18 mouse cellular contexts compared by ENCODE assay signal in genomic region chr4:107458907-107459306, GRCm38 (mm10). TPM values are rescaled to one million over a fixed set of nuclear protein-coding genes. Genes with fewer than 3 reads are reported as not detected.
DNase-seq lines count a peak whose midpoint lies in the region; ATAC-seq lines count a peak whose summit lies in the region.
"Had no signal": no experiment of that assay in that cellular context is flagged by ENCODE, and none has a peak within 500 bp of the region (broad histone marks: within the 10 kb centered on the region; RNA-seq: fewer than 3 reads in every experiment).

No protein-coding gene starts in this region.

- peaks cover 3% of the 10 kb centered on the region; the same call in 1 of the 2 replicates for H3K27me3 ChIP-seq in heart, embryonic 11.5 days (ENCODE audit: control insufficient read depth, insufficient read depth, low read length)
- H3K27me3 ChIP-seq in limb, embryonic 10.5 days (ENCODE audit: low read depth, poor library complexity, severe bottlenecking): peaks cover 48% of the 10 kb centered on the region

- peak; percentile 74 for ATAC-seq in heart, embryonic 11.5 days (replicated peaks; ENCODE audit: insufficient number of reproducible peaks, low FRiP score, low TSS enrichment)
- ATAC-seq: CD4-positive, CD25-positive, alpha-beta regulatory T cell, adult 4 months; forebrain, embryonic 16.5 days; hindbrain, embryonic 16.5 days; midbrain, embryonic 16.5 days had no signal

- no peak overlapping the region for H3K4me3 ChIP-seq in heart, embryonic 11.5 days (ENCODE audit: low read depth, low read length)
- H3K4me3 ChIP-seq in limb, embryonic 10.5 days: no peak overlapping the region
- H3K4me3 ChIP-seq: neural tube, embryonic 15.5 days had no signal

- H3K9me3 ChIP-seq in heart, embryonic 11.5 days (replicated peaks; ENCODE audit: control insufficient read depth, low read length): no peaks in the 10 kb centered on the region
- H3K9me3 ChIP-seq in limb, embryonic 10.5 days (replicated peaks): no peaks in the 10 kb centered on the region
- H3K9me3 ChIP-seq: neural tube, embryonic 15.5 days had no signal

- no peak for DNase-seq in heart, adult 9 months (ENCODE audit: low spot score in 2 of 2)
- peak; percentile 20 for DNase-seq in MEL-GATA-1-ER (ENCODE audit: extremely low read depth, low read depth)
- DNase-seq in limb, embryonic 10.5 days (ENCODE audit: low spot score): no peak
- peak; percentile 22 for DNase-seq in spleen, postnatal 14 days (ENCODE audit: low spot score in 2 of 2)
- no peak for DNase-seq in cerebellum, adult 8-10 months
- DNase-seq in ovary, postnatal 10 days (ENCODE audit: low spot score): no peak
- no peak for DNase-seq in lung, postnatal 10 days
- DNase-seq: cerebellum, adult 2 months; heart, adult 11 months; kidney, postnatal 4 days; lung, postnatal 14 days; thymus, adult 2 months had no signal

- H3K36me3 ChIP-seq in heart, embryonic 11.5 days (ENCODE audit: control insufficient read depth, insufficient read depth, low read length): no peaks in the 10 kb centered on the region
- H3K36me3 ChIP-seq in limb, embryonic 10.5 days: 0 out of 2 replicates have a peak, but pooled peaks cover 3% of the 10 kb centered on the region
- H3K36me3 ChIP-seq: neural tube, embryonic 15.5 days had no signal

- H3K4me2 ChIP-seq in heart, embryonic 11.5 days: 0 out of 2 replicates have a peak overlapping the region, but pooled peaks have one; percentile 14
- H3K4me2 ChIP-seq: neural tube, embryonic 15.5 days had no signal

- H3K27ac ChIP-seq in heart, embryonic 11.5 days (ENCODE audit: low read depth, low read length): peak overlapping the region; percentile 59
- H3K27ac ChIP-seq in limb, embryonic 10.5 days: peak overlapping the region; percentile 87
- H3K27ac ChIP-seq: neural tube, embryonic 15.5 days had no signal

- 50% methylated on average over 17 of the region's 17 CpGs for WGBS in heart, embryonic 11.5 days (ENCODE audit: insufficient replicate concordance)
- WGBS in limb, embryonic 10.5 days: 89% methylated on average over 17 of the region's 17 CpGs

- H3K4me1 ChIP-seq in heart, embryonic 11.5 days (ENCODE audit: control insufficient read depth, insufficient read depth, low read length): peaks cover 5% of the 10 kb centered on the region; the same call in 1 of the 2 replicates
- H3K4me1 ChIP-seq in limb, embryonic 10.5 days: peaks cover 83% of the 10 kb centered on the region

- no peak overlapping the region for H3K9ac ChIP-seq in heart, embryonic 11.5 days (ENCODE audit: low read depth, low read length)
- H3K9ac ChIP-seq: neural tube, embryonic 15.5 days had no signal

RNA-seq across cellular contexts. Expression of gene Glis1, which starts 24.5 kb away (rescaled TPM):
- polyA plus RNA-seq in heart, embryonic 11.5 days (2014; fragmentation: Nextera tagmentation; extraction: Ambion mirVana): 0.80 and 0.94 TPM in 2 replicates
- 5.1 and 9.9 TPM in 2 replicates for polyA plus RNA-seq in limb, embryonic 10.5 days (2016; fragmentation: Nextera tagmentation; extraction: Ambion mirVana)
- polyA plus RNA-seq: CD4-positive, CD25-positive, alpha-beta regulatory T cell, adult 4 months had no signal

Comparison
In these comparisons a context has a peak if more than half of its experiments do, and no peak if none do; other contexts are left out.
1. DNase-seq: peak in MEL-GATA-1-ER (single experiment) and spleen, postnatal 14 days (2 of 2); none in heart, adult 9 months (0 of 2), limb, embryonic 10.5 days (single experiment), cerebellum, adult 8-10 months (single experiment), ovary, postnatal 10 days (single experiment) and lung, postnatal 10 days (single experiment).